Mouse (Mus musculus) olfactory bulb, adult 2 months (tissue): ENCODE measurements around the gene Tacr2.

Experiments used
- CTCF ChIP-seq: fragments of 200-500 bp; IDR thresholded peaks from 2 replicates; pipeline ENCODE4 v1.5.1; 2012; ENCODE audit warnings: low read depth, mild to moderate bottlenecking, low read length, moderate library complexity; ENCODE audit not compliant: insufficient read depth
- POLR2A ChIP-seq: fragments of 200-500 bp; IDR thresholded peaks from 2 replicates; pipeline ENCODE4 v1.6.1; 2012; ENCODE audit warnings: mild to moderate bottlenecking, low read depth, low read length, moderate library complexity; ENCODE audit not compliant: insufficient read depth

GRCm38 (mm10) chr10:62277499-62278293, 25.5 kb downstream of the Tacr2 start:
- no peak for TF ChIP-seq POLR2A
- no peak for TF ChIP-seq CTCF
